16 mouse cellular contexts compared by ENCODE assay signal in the genomic region with DNA sequence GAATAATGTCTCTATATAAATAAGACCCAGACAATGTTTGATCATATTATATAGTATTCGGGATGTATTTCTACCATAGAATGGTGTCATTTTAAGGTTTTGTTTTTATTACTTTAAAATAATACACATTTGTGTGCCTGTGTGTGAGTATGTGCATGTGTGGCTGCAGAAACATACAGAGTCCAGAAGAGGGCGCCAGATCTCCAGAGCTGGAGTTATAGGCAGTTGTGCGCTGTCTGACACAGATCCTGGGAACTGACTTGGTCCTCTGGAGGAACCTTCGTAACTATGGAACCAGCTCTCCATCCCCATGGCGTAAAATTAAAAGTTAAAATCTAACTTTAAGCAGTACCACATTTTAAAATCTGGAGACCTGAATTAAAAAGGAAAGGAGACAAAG. TPM values are rescaled to one million over a fixed set of nuclear protein-coding genes. Genes with fewer than 3 reads are reported as not detected.
"Had no signal": no experiment of that assay in that cellular context is flagged by ENCODE, and none has a peak within 500 bp of the region (broad histone marks: within the 10 kb centered on the region; RNA-seq: fewer than 3 reads in every experiment).

No protein-coding gene starts in this region.

- DNase-seq: kidney, adult 11 months; kidney, adult 8-10 months; kidney, postnatal 10 days; liver, embryonic 13.5 days; lung, adult 2 months; lung, postnatal 14 days; lung, postnatal 4 days; midbrain, embryonic 14.5 days; thymus, postnatal 25 days had no signal

- H3K36me3 ChIP-seq: kidney, embryonic 15.5 days; liver, embryonic 13.5 days had no signal

- H3K4me3 ChIP-seq: kidney, embryonic 15.5 days; liver, embryonic 13.5 days; myocyte had no signal

- H3K27me3 ChIP-seq: kidney, embryonic 15.5 days; liver, embryonic 13.5 days had no signal

- H3K27ac ChIP-seq: kidney, embryonic 15.5 days; liver, embryonic 13.5 days had no signal

- H3K4me1 ChIP-seq: kidney, embryonic 15.5 days; liver, embryonic 13.5 days had no signal

RNA-seq across cellular contexts. Expression of a gene that starts 58.4 kb away (rescaled TPM):
- total RNA-seq: liver, adult 2 months; megakaryocyte progenitor cell, adult 5-6 weeks; megakaryocyte-erythroid progenitor cell, adult 5-6 weeks; monocyte, adult 5-6 weeks had no signal
- polyA plus RNA-seq: liver, adult 2 months; liver, embryonic 16.5 days; myocyte had no signal
